Mouse (Mus musculus): ENCODE measurements around the gene Scgb3a1.

Scgb3a1 gene

GRCm38 (mm10) chr11:49663310-49663709 lies at the start of gene Scgb3a1:
Scgb3a1 (plus strand) TSS chr11:49663610.
- no peak for DNase-seq

- no peak for DNase-seq
Measured at GRCm38 (mm10) chr11:49615856-49616725, 47.3 kb upstream of the Scgb3a1 start.

- DNase-seq = no peak
Measured at GRCm38 (mm10) chr11:49618476-49618875, 44.9 kb upstream of the Scgb3a1 start.

GRCm38 (mm10) chr11:49621953-49622352 lies 41.5 kb upstream of the Scgb3a1 start:
- DNase-seq = no peak

DNA sequence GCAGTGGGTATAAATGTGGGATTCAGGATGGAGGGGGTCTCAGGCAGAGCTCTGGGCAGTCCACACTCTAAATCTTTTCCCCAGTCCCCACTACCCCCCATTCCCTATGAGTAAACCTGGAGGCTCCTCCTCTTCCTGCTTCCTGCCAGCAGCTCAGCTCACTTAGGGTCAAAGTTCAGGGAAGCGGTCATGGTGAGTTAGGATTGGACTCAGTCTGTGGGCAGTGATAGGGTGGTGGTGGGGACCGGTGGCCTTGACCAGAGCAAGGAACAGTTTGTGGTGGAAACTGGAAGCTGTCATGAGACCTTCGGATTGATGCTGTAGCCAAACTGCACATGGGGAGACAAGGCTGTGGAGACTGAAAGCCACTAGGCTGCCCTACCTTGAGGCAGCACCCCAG lies 39.3 kb upstream of the Scgb3a1 start:
- no peak for DNase-seq

- no peak for DNase-seq
Measured at GRCm38 (mm10) chr11:49625863-49626262, 37.5 kb upstream of the Scgb3a1 start.

DNA sequence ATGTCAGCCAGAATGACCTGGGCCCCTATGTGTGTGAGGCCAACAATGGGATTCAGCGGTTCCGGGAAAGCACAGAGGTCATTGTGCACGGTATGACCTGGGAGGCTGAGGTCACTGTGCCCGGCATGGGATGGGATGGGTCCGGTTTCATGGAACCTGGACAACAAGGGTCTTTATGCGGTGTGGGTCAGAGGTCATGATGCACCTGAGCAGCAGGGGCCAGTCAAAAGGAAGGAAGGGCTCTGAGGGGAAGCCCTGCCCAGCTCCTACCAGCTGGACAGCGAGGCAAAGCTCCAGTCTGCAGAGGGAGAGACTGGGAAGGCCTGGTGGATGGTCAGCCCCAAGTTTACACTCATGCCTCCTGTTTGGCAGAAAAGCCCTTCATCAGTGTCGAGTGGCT lies 36.7 kb upstream of the Scgb3a1 start:
- DNase-seq = no peak

DNA sequence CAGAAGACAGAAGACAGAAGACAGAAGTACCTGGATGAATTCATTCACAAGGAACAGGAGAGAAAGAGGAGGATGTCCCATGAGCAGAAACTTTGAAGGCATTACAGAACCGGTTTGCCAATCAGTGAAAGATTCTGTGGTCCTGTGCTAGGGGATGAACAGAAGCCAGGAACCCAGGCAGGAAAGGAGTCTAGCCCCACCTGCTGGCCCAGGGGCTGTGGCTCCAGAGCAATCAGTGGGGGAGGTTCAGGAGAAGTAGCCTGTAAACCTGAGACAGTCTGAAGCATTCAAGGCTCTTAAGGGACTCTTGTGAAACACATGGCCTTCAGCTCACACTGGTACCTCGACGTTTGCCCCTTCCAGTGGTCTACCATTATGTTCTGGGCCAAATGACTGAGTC lies 32.3 kb upstream of the Scgb3a1 start:
- no peak for DNase-seq

DNA sequence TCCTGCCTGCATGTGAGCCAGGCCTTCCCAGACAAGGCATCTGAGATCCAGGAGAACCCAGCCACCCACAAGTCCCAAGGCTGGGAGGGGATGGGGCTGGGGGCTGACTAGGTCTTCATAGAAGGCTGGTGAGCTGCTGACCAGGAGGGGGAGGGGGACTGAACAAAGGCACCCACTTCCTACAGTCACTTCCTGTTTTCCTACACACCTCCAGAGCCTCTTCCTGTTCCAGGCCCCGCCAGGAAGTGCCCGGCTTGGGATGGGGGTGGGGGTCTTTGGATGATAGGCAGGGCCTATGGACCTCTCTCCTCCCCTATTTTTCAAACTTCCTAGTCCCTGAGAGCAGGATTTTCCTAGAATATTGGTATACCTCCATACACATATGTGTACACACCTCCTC lies 31.2 kb upstream of the Scgb3a1 start:
- no peak for DNase-seq

DNA sequence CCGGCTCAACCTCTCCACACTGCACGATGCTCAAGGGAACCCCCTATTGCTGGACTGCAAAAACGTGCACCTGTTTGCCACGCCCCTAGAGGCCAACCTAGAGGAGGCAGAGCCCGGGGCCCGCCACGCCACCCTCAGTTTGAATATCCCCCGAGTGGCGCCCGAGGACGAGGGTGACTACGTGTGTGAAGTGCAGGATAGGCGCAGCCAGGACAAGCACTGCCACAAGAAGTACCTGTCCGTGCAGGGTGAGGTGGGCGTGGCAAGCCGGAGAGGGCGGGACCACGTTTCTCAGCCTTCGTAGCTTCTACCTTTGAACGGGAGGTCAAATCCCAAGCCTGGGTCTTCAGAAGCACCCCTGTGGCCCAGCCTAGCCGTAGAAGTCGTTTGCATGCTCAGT lies 29.3 kb upstream of the Scgb3a1 start:
- no peak for DNase-seq

- DNase-seq = no peak
Measured at GRCm38 (mm10) chr11:49635671-49636070, 27.7 kb upstream of the Scgb3a1 start.

- DNase-seq = peak; percentile 13 to 37
Measured at GRCm38 (mm10) chr11:49636449-49636848, 27.0 kb upstream of the Scgb3a1 start.

GRCm38 (mm10) chr11:49645677-49646076 lies 17.7 kb upstream of the Scgb3a1 start:
- DNase-seq = no peak

DNA sequence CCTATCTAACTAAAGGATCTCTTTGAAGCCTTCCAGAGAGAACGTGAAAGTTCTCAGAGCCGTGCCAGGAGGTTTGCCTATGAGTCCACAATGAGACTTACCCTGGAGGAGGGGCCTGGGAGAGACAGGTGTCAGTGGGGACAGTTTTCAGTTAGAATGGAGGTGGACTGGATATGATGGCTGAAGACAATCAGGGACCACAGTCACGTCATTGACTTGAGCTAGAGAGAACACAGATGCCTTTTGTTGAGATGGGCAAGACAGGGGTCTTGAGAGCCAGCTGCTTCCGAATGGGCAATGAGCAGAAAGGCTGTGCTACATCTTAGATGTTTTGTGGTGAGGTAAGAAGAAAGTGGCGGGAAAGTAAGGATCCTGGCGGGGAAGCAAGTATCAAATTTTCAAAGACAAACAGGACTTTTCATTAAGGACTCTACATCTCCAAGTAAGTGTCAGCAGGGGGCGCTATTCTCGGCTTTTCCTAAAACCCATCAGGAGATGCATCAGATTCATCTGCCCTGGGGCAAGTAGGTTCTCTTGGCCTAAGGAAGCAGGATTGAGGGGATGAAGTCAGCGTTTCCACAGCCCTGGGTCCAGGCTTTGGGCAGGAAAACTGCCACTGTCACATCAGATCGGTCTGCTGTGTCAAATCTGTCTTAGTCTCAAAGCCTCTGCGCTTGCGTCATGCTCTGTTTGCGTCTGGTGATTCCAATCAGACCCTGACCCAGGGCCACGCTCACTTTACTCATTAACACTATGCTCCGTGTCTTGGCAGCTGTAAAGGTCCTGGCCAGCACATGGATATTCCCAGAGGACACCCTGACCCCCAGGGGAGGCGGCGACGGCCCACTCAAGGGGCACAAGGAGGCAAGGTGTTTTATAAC lies 13.1 kb upstream of the Scgb3a1 start:
- DNase-seq = peak; percentile 24 to 59

GRCm38 (mm10) chr11:49650994-49651761 lies 12.2 kb upstream of the Scgb3a1 start:
- DNase-seq = no peak

DNA sequence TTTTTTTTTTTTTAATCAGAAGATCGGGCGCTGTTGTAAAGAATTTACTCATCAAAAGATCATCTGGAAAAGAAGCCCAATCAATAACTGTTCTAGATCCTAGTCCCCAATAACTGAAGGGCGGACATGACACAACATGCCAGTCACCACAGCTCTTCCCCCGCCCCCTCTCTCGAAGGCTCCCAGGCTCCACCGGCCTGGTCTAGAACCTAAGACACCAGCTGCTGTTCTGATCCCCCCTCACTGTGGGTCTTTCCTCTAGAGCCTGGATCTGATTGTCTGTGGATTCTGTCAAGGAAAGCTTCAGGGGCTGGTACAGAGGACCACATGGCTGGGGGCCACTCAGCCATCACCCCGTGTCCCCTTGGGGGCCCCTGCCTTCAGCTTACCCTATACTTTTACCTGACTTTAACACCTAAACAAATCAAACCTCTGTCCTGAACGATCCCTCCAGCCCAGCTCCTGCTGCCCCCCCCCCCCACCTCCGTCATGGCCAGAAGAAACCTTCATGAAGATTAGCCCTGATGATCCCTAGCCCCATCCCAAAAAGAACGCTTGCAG lies 11.6 kb upstream of the Scgb3a1 start:
- no peak for DNase-seq

- DNase-seq = peak; percentile 91 to 96
Measured at GRCm38 (mm10) chr11:49652401-49653078, 10.9 kb upstream of the Scgb3a1 start.

DNA sequence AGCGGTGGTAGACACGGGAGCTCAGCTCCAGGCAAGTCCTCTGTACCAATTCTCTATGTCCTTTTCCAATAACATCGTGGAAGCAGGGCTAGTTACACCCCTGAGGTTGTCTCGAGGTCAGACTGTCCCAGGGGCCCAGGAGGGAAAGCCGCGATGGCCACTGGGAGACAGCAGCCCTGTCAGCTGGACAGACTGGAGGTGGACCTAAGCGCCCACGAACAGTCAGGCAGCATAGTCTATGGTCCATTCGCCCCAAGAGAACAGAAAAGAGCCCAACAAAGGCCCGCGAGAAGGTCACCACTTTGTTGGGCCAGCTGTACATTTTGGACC lies 10.4 kb upstream of the Scgb3a1 start:
- DNase-seq = no peak

- DNase-seq = no peak
Measured at GRCm38 (mm10) chr11:49654651-49655050, 8.8 kb upstream of the Scgb3a1 start.

- no peak for DNase-seq
Measured at GRCm38 (mm10) chr11:49655501-49655900, 7.9 kb upstream of the Scgb3a1 start.

GRCm38 (mm10) chr11:49658065-49658464 lies 5.3 kb upstream of the Scgb3a1 start:
- DNase-seq = no peak

DNA sequence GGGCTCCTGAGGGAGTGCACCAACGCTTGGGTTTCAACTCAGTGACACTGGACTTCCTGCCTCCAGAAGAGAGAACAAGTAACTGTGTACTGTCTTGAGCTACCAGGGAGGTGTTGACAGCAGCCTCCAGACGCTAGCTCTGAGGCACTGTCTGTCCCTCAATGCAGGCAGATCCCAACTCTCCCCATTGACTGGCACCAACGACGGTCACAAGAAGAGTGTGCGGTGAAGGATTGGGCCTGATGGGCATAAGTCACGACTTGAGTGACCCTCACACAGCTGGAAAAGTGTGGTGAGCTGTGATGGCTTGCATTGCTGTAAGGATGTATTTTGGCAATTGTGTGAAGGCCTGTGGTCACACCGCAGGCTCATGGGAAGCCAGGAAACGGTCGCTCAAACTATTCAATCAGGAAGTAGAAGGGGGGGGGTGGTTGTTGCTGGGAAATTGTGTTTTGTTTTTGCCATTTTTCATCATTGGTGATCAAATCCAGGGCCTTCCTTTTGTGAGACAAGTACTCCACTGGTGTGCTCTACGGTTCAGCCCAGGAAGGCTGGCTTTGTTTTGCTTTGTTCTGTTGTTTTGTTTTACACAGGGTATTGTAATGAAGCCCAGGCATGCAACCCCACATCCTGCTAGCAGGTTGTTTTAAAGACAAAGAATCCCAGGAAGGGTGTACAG lies 4.5 kb upstream of the Scgb3a1 start:
- no peak for DNase-seq
